In genomic region chr7:98348043-98348442, GRCm38 (mm10) we compare ENCODE assay signal across 9 mouse cellular contexts. TPM values are rescaled to one million over a fixed set of nuclear protein-coding genes. Genes with fewer than 3 reads are reported as not detected.
DNase-seq lines count a peak whose midpoint lies in the region; ATAC-seq and TF ChIP-seq lines count a peak whose summit lies in the region.
"Had no signal": no experiment of that assay in that cellular context is flagged by ENCODE, and none has a peak within 500 bp of the region (broad histone marks: within the 10 kb centered on the region; RNA-seq: fewer than 3 reads in every experiment).

No protein-coding gene starts in this region.

- no peak for ATAC-seq in forebrain, embryonic 11.5 days (replicated peaks; ENCODE audit: low FRiP score)
- no peak for ATAC-seq in forebrain, embryonic 15.5 days (replicated peaks)
- no peak for ATAC-seq in embryonic facial prominence, embryonic 11.5 days (replicated peaks; ENCODE audit: insufficient number of reproducible peaks, low FRiP score, low TSS enrichment, low read depth)
- ATAC-seq in kidney, embryonic 14.5 days (ENCODE audit: low FRiP score, low TSS enrichment): peak; percentile 48; the same call in 1 of the 2 replicates

- H3K4me1 ChIP-seq in forebrain, embryonic 11.5 days (replicated peaks; ENCODE audit: control insufficient read depth, insufficient read depth, low read length): no peaks in the 10 kb centered on the region
- H3K4me1 ChIP-seq in forebrain, embryonic 15.5 days: no peaks in the 10 kb centered on the region
- H3K4me1 ChIP-seq in embryonic facial prominence, embryonic 11.5 days (ENCODE audit: control insufficient read depth, insufficient read depth, low read length): no peaks in the 10 kb centered on the region
- H3K4me1 ChIP-seq in kidney, embryonic 14.5 days (ENCODE audit: control insufficient read depth, insufficient read depth, low read length): no peaks in the 10 kb centered on the region
- no peaks in the 10 kb centered on the region for H3K4me1 ChIP-seq in lung, adult 2 months (ENCODE audit: control insufficient read depth, insufficient read depth, low read length)

- no peak for TF ChIP-seq POLR2A in lung, adult 2 months (IDR thresholded peaks at IDR 0.05; ENCODE audit: borderline replicate concordance, extremely low read depth, low read depth, low read length)

- no peak overlapping the region for H3K4me3 ChIP-seq in forebrain, embryonic 11.5 days (ENCODE audit: low read depth, low read length)
- no peak overlapping the region for H3K4me3 ChIP-seq in forebrain, embryonic 15.5 days
- no peak overlapping the region for H3K4me3 ChIP-seq in embryonic facial prominence, embryonic 11.5 days (ENCODE audit: low read depth, low read length)
- no peak overlapping the region for H3K4me3 ChIP-seq in kidney, embryonic 14.5 days (ENCODE audit: low read length)
- H3K4me3 ChIP-seq in lung, adult 2 months (replicated peaks; ENCODE audit: extremely low read depth, low read depth, low read length): no peak overlapping the region
- H3K4me3 ChIP-seq: hindbrain, embryonic 15.5 days had no signal

- peak; percentile 71 for DNase-seq in forebrain, embryonic 11.5 days (ENCODE audit: low spot score)
- peak; percentile 76 for DNase-seq in 416B (ENCODE audit: low read depth)
- peak; percentile 82 for DNase-seq in adrenal gland, postnatal 10 days
- DNase-seq in embryonic facial prominence, embryonic 11.5 days (ENCODE audit: low spot score): peak; percentile 78
- peak; percentile 72 for DNase-seq in lung, adult 2 months
- peak; percentile 46 for DNase-seq in right cerebral cortex, postnatal 25 days

- H3K27me3 ChIP-seq in forebrain, embryonic 11.5 days (ENCODE audit: control insufficient read depth, insufficient read depth, low read length): no peaks in the 10 kb centered on the region
- H3K27me3 ChIP-seq in forebrain, embryonic 15.5 days: 0 out of 2 replicates have a peak, but pooled peaks cover 3% of the 10 kb centered on the region
- no peaks in the 10 kb centered on the region for H3K27me3 ChIP-seq in embryonic facial prominence, embryonic 11.5 days (ENCODE audit: control insufficient read depth, insufficient read depth, low read length)
- H3K27me3 ChIP-seq in kidney, embryonic 14.5 days (ENCODE audit: control insufficient read depth, insufficient read depth, low read length): no peaks in the 10 kb centered on the region
- H3K27me3 ChIP-seq: hindbrain, embryonic 15.5 days had no signal

- 68% methylated on average over 7 of the region's 7 CpGs for WGBS in forebrain, embryonic 11.5 days
- 64% methylated on average over 7 of the region's 7 CpGs for WGBS in forebrain, embryonic 15.5 days
- 56% methylated on average over 7 of the region's 7 CpGs for WGBS in embryonic facial prominence, embryonic 11.5 days
- 53% methylated on average over 7 of the region's 7 CpGs for WGBS in kidney, embryonic 14.5 days
- 40% methylated on average over 7 of the region's 7 CpGs for WGBS in lung, adult 2 months

- no peak overlapping the region for H3K4me2 ChIP-seq in forebrain, embryonic 11.5 days (ENCODE audit: low read depth, low read length, severe bottlenecking)
- H3K4me2 ChIP-seq in forebrain, embryonic 15.5 days (replicated peaks): no peak overlapping the region
- H3K4me2 ChIP-seq in embryonic facial prominence, embryonic 11.5 days (ENCODE audit: low read depth, low read length): no peak overlapping the region
- no peak overlapping the region for H3K4me2 ChIP-seq in kidney, embryonic 14.5 days (replicated peaks; ENCODE audit: low read depth, low read length)
- H3K4me2 ChIP-seq: hindbrain, embryonic 15.5 days had no signal

- peaks cover 5% of the 10 kb centered on the region; the same call in 1 of the 2 replicates for H3K36me3 ChIP-seq in forebrain, embryonic 11.5 days (ENCODE audit: control insufficient read depth, insufficient read depth, low read length)
- peaks cover 19% of the 10 kb centered on the region; the same call in 1 of the 2 replicates for H3K36me3 ChIP-seq in forebrain, embryonic 15.5 days
- H3K36me3 ChIP-seq in embryonic facial prominence, embryonic 11.5 days (replicated peaks; ENCODE audit: control insufficient read depth, insufficient read depth, low read depth, low read length): peaks cover 12% of the 10 kb centered on the region; the same call in 1 of the 2 replicates
- H3K36me3 ChIP-seq in kidney, embryonic 14.5 days (ENCODE audit: control insufficient read depth, insufficient read depth, low read length): peaks cover 21% of the 10 kb centered on the region

- peak; percentile 93 for TF ChIP-seq CTCF in lung, adult 2 months (IDR thresholded peaks at IDR 0.05; ENCODE audit: insufficient read depth, low read length)

- H3K9me3 ChIP-seq in forebrain, embryonic 11.5 days (ENCODE audit: control insufficient read depth, low read length): no peaks in the 10 kb centered on the region
- H3K9me3 ChIP-seq in forebrain, embryonic 15.5 days: no peaks in the 10 kb centered on the region
- no peaks in the 10 kb centered on the region for H3K9me3 ChIP-seq in embryonic facial prominence, embryonic 11.5 days (replicated peaks; ENCODE audit: control insufficient read depth, low read length)
- H3K9me3 ChIP-seq in kidney, embryonic 14.5 days (ENCODE audit: control insufficient read depth, low read length): no peaks in the 10 kb centered on the region
- H3K9me3 ChIP-seq: hindbrain, embryonic 15.5 days had no signal

- no peak overlapping the region for H3K27ac ChIP-seq in forebrain, embryonic 11.5 days (ENCODE audit: low read depth, low read length)
- H3K27ac ChIP-seq in forebrain, embryonic 15.5 days (replicated peaks): no peak overlapping the region
- no peak overlapping the region for H3K27ac ChIP-seq in embryonic facial prominence, embryonic 11.5 days (replicated peaks; ENCODE audit: low read depth, low read length)
- H3K27ac ChIP-seq in kidney, embryonic 14.5 days (ENCODE audit: low read depth, low read length): no peak overlapping the region
- H3K27ac ChIP-seq: hindbrain, embryonic 15.5 days had no signal

- no peak overlapping the region for H3K9ac ChIP-seq in forebrain, embryonic 11.5 days (ENCODE audit: low read length)
- H3K9ac ChIP-seq in forebrain, embryonic 15.5 days (replicated peaks): no peak overlapping the region
- no peak overlapping the region for H3K9ac ChIP-seq in embryonic facial prominence, embryonic 11.5 days (replicated peaks; ENCODE audit: low read length)
- no peak overlapping the region for H3K9ac ChIP-seq in kidney, embryonic 14.5 days (ENCODE audit: low read depth, low read length)
- H3K9ac ChIP-seq: hindbrain, embryonic 15.5 days had no signal

RNA-seq across cellular contexts. Expression of gene Tsku, which starts 13.1 kb away (rescaled TPM):
- polyA plus RNA-seq in forebrain, embryonic 11.5 days (2014; fragmentation: Nextera tagmentation; extraction: Ambion mirVana): 9.0 and 9.4 TPM in 2 replicates
- polyA plus RNA-seq in forebrain, embryonic 15.5 days (2015; fragmentation: Nextera tagmentation; extraction: Ambion mirVana): 7.9 and 8.6 TPM in 2 replicates
- total RNA-seq in adrenal gland, postnatal 10 days (2021): 1 to 10 TPM; 7.0 to 7.2 TPM
- polyA plus RNA-seq in embryonic facial prominence, embryonic 11.5 days (2014; fragmentation: Nextera tagmentation; extraction: Ambion mirVana): 13.6 and 14.5 TPM in 2 replicates
- 12.6 and 12.7 TPM in 2 replicates for polyA plus RNA-seq in kidney, embryonic 14.5 days (2014; fragmentation: Nextera tagmentation; extraction: Ambion mirVana)
- 22.0 and 29.3 TPM in 2 replicates for polyA plus RNA-seq in lung, adult 2 months (2012; rRNA removed)

RNA-seq across cellular contexts. Expression of gene Acer3, which starts 27.0 kb away (rescaled TPM):
- polyA plus RNA-seq in forebrain, embryonic 11.5 days (2014; fragmentation: Nextera tagmentation; extraction: Ambion mirVana): 16.3 and 16.5 TPM in 2 replicates
- 9.1 and 10.8 TPM in 2 replicates for polyA plus RNA-seq in forebrain, embryonic 15.5 days (2015; fragmentation: Nextera tagmentation; extraction: Ambion mirVana)
- 10 to 100 TPM; 18.4 to 20.7 TPM for total RNA-seq in adrenal gland, postnatal 10 days (2021)
- 18.7 and 21.5 TPM in 2 replicates for polyA plus RNA-seq in embryonic facial prominence, embryonic 11.5 days (2014; fragmentation: Nextera tagmentation; extraction: Ambion mirVana)
- 25.6 and 27.4 TPM in 2 replicates for polyA plus RNA-seq in kidney, embryonic 14.5 days (2014; fragmentation: Nextera tagmentation; extraction: Ambion mirVana)
- polyA plus RNA-seq in lung, adult 2 months (2012; rRNA removed): 22.0 and 22.6 TPM in 2 replicates
